Mouse (Mus musculus) v-Abl transformed pro-B cells (cell line): ENCODE data around the gene Daam2.

Experiments
- in situ Hi-C, 2 experiments: fragments of 400-800 bp; cut with MboI; formaldehyde crosslinking; loops; one replicate each; pipeline ENCODE4 v1.15.1; 2025; ENCODE audit not compliant: unreplicated experiment in 2 of 2

The Daam2 gene

DNA sequence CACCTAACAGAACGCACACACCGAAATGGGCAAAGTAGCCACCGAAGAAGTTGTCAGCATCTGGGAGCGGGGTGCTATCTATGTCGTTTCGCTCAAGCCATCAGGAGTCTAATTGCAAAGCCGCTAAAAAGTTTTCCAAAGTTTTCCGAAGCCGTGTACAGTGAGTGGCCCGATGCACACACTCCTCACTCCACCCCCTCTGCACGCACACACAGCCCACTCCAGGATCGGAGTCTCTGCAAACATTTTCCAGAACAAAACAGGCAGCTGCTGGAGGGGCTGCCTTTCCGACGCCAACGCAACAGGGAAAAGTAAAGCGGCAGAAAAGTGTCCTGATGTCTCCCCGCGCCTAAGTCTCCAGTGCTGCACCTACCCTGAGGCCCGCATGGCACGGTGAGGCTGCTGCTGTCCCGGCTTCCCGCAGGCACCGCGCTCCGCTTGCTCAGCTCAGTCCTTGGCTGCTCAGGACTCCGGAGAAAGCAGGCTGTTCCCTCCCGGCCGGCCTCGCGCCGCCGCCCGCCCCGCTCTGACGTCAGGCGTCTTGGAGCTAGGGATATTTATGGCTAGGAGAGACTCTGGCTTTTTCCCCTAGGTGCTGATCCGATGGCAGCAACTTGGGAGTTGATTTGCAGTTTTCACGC lies at the start of gene Daam2:
Daam2 (minus strand) TSS at position 514 of the 641 bp plus-strand sequence.
- in situ Hi-C loops: no loop called here

DNA sequence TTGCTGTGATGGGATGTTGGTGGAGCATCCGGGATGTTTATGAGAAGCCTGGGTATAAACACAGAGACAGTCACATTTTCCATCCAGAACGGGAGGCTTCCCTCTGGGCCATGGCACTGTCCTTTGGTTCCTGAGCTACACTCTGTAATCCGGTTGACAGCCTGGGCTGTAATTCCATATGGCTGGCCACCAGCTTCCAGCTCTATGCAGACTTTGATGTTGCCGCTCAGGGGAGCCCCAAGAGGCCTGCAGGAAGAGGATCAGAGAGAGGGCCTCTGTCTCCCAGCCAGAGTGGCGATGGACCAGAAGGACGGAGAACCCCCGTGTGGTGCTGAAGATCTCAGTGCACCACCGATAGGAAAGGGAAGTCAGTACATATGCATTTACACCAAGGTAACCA lies 46.2 kb upstream of the Daam2 start:
- in situ Hi-C loops: no loop called here

DNA sequence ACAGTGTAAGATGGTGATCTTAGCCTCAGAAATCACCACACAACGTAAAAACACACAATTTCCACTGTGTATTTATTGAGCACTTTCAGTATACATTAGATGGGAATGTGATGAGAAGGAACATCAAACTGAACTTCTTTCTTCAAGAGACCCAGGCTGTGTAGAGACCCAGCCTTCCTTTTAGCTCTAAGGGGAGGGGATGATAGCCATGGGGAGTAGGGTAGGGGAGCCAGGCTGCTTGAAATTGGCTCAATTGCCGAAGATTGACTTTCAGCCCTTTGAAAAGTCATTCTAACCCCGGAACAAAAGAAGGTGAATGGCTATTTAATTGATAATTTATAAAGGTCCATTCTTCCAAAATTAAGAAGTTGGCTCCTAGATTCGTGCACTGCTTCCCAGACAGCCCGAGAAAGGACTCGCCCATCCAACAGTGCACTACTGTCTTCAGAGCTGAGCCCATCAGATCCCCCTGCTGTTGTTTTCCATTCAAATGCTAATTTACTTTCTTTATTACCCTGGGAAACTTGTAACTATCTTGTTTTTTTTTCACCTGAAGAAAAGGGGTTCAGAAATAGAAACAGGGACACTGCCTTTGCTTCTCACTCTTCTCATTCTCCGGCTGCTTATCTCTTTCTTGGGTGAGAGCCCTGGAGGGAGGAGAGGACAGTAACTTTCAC lies 43.3 kb upstream of the Daam2 start:
- in situ Hi-C loops: no loop called here

DNA sequence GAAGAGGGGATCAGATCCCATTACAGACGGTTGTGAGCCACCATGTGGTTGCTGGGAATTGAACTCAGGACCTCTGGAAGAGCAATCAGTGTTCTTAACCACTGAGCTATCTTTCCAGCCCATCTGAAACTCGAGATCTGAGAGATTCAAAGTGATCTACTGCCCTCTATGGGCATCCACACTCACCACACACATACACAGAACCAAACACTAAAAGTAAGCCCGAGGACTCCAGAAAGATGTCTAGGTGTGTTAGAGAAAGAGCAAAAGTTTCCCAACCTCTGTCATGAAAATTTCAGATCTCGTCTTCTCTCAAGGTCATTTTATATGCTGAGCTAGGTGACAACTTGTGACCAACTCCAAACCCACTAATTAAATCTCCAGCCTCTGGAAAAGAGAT lies 41.3 kb upstream of the Daam2 start:
- in situ Hi-C loops: no loop called here

DNA sequence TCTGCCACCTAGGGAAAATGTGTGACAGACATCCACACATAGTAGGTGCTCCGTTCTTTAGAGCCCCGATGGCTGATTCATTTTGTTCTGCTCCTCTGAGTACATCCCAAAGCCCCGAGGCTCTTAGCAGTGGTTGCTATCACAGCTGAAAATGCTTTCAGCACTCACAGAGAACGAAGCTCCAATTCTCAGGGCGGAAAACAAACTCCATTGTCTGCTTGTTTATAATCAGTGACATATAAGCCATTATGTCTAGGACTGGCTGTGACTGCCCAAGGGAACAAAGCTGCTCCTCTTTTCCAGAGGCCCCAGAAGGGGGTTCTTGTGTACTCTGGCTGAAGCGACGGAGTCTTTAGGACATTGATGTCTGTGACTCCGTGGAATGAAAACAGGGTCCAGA lies 25.9 kb upstream of the Daam2 start:
- in situ Hi-C loops: no loop called here

DNA sequence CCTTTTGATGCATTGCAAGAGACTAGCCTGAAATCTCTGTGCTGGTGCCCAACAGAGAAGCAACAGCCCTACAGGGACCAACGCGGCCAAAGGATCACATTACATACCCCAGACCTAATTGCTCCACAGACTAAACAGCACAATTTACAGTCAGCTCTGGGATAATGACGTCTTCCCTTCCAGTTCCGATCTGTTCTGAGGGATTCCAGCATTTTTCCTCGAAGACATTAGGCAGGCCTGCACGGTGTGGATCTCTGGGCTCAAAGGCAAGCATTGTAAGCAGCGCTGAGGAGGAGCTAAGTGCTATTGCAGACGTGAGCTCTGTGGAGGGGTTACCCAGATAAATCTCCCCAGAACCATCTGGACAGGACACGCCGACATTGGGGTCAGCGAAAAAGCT lies 18.3 kb upstream of the Daam2 start:
- in situ Hi-C loops: no loop called here

DNA sequence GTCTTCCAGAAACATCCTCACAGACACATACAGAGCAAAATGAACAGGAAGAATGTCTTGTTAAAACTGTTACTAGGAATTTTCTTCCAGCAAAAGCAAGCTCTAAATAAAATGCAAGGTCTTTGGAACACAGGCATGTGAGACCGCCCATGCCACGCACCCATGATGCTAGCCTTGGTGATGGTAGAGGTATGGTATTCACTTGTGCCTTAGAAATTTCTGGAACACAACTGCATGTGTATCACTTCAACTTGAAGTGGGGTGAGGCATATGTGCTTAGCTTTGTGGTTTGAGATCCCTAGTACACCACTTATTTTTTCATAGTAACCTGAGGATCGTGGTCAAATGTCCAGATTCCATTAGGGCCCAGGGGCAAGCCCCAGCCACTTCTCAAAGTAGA lies 13.2 kb upstream of the Daam2 start:
- in situ Hi-C loops: no loop called here

DNA sequence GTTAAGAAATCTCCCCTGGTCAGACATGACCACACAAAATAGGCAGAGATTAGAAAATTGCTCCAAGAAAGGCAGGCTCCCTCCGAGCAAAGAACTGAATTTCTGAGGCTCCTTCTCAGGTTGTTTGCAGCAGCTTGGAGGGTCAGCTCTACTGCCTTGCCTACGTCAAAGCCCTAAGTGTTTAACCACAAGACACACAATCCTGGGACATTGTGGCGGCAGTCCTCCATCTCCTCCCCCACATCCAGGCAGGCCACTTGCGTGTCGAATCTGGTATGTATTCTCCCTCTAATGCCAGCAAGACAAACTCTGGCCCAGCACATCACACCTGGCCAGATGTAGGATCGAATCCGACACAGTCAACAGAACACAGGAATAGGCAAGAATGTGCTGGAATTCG lies 4.6 kb upstream of the Daam2 start:
- in situ Hi-C loops: no loop called here

DNA sequence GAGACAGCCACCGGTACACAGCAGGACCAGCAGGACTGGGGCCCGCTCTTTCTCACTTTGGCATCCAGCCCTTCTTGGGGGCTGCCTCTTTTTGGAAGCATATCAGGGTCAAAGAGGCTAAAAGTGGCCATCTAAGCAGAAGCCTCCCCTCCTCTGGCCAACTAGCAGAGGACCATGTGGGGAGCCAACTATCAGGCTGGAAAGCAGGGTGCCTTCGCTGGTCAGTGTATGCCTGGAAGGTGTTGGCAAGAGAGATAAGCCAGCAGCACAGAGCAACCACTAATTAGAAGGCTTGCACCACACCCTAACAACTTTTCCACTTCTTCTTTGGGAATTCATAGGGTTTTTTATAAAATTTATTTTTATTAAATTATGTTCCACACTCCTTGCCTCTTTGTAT lies 346 bp upstream of the Daam2 start:
- in situ Hi-C loops: no loop called here

DNA sequence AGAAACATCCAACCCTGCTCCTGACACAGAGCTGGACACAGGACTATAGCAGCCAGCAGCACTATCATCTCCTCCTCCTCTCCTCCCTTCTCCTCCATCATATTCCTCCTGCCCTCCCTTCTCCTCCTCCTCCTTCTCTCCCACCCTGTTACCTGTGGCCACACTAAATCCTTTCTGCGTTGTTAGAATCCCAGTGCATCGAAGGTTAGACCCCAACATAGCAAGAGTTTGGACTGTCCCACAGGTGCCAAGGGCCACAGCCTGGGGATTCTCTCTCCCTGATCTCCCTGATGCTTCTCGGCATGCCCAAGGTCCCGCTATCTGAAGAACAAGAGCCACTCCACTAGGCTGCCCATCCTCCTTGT lies 745 bp downstream of the Daam2 start:
- in situ Hi-C loops: no loop called here

DNA sequence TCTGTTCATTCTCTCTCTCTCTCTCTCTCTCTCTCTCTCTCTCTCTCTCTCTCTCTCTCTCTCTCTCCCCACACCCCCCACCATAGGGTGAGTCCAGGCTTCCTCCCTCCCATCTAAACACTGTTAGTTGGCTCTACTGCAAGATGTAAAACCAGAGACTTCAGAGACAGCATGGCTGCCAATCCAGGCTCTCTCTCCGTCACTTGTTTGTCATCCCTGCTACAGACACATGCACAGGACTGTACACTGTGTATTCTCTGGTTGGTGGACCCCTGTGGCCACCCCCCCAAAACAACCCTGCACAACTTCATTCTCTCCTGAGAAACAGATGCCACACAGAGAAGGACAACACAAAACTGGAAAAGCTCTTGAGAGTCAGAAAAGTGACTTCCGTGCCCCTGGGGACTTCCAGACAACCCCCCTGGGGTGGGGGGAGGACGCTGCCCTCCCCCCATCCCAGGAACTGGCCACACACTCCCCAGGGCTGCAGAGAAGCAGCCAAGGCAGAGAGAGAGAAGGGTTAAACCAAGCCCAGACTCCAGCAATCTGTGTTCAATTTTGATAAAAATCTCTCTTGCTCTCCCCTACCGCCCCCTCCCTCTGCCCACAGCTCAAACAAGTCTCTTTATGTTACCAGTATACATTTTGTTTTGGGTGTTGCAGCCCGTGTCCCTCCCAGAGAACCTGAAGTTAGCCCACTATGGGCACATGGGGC lies 1.3 kb downstream of the Daam2 start:
- in situ Hi-C loops: no loop called here

DNA sequence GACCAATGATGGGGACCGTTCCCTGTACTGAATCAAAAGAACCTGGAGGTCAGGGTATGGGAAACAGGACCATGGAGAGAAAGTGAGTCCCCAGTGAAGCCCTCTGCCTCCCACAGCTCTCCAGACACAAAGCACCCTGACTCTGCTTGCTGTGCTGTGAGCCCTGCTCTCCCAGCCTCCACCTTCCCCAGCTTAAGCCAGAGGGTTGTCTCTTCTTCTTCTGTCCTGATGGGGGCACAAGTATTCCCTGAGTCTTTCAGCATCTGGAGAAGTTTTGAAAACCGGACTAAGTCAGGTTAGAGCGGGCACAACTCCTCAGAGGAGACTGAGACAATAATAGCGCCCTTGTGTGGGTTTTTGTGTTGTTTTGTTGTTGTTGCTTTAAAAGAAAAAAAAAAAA lies 2.2 kb downstream of the Daam2 start:
- in situ Hi-C loops: no loop called here

DNA sequence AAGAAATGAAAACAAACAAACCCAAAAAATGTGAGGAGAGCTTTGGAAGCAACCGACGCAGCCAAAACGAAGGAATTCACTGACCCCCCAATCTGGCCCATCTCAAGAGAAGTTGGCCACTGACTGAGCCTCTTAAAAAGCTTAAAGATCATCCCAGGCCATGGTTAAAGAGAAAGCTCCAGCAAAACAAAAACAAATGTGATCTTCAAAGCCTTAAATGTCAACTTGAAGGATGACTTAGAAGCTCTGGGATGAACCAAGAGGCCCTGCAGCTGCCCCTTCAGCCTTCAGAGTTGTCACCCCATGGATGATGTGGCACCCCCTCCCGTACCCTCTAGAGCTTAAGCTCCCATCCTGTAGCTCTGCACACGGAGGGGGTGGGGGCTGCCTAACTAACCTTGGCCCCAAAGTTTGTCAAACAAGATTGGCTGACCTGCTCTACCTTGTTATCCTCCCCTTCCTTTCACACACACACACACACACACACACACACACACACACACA lies 4.3 kb downstream of the Daam2 start:
- in situ Hi-C loops: no loop called here

DNA sequence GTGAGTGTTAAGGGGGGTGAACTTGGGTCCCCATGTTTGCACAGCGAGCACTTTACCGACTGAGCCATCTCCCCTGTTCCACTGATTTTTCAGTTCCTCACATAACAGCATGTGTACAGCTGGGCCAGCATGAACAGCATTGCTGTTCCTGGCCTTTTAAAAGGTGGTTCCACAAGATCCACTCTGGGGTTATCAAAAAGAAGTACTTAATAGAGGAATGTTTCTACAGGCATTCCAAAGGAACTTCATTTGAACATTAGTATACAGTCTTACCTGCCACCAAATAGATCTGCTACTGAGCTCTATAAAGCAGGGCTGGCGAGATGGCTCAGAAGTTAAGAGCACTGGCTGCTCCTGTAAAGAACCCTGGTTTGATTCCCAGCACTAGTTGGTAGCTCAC lies 8.0 kb downstream of the Daam2 start:
- in situ Hi-C loops: no loop called here

DNA sequence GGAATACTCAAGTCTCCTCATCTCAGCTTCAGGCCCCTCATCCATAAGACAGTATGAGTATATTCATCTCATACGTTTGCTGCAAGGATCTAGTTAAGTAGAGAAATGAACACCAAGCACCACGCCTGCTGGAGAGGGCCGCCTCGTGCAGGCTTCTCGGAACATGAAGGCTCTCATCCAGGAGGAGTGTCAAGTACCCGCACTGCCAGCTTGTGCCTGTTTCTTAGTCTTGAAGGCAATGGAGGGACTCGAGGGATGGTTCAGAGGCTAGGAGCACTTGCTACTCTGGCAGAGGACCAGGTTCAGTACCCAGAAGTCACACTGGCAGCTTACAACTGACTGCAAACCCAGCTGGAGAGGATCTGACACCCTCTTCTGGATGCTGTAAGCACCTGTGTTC lies 12.2 kb downstream of the Daam2 start:
- in situ Hi-C loops: no loop called here

DNA sequence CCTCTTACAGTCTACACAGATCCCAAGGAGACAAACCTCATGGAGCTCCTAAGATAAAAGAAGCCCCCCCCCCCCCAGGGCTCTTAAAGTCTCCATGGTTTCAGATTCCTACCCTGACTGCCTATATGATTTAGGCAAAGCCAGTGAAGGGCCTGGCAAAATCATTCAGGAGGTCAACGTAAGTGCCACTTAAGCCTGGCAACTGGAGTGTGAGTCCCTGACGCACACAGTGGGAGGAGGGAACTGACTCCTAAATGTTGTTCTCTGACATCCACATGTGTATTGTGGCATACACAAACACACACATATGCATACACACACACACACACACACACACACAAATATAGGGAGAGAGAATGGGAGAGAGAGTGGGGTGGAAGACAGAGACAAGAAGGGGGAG lies 12.7 kb downstream of the Daam2 start:
- in situ Hi-C loops: no loop called here

DNA sequence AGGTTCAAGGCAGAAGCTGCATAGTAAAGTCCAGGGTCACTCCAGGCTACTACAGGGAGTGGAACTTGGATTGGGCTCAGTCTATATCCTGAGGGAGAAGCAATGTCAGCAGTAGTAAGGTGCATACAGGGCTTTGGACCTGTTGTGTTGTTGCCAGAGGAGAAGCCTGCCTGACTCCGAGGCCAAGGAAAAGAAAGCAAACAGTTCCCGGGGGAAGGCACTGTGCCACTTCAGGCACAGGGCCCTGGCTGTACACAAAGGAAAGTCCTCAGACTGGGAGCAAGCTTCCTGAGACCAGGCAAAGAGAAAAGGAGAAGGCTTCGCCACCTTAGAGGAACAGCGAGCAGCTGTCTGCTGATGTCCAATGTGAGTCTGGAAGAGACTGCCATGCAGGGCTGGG lies 18.1 kb downstream of the Daam2 start:
- in situ Hi-C loops: no loop called here

DNA sequence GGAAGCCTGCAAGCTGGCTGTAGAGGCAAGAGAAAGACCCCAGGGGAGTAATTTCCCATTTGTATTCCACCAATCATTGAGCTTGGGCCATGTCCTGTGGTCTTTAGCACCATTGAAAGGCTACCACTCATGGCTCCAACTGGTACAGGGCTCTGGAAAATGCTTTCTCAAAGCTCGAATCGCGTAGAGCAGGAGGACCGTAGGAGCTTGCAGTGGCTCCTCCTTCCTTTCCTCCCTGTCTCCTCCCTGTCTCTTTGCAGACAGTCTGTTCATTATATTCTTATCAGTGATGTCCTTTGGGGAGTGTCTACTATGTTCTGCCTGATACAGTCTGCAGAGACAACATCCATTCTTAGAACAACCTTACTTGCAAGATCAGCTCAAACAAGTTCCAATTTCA lies 18.7 kb downstream of the Daam2 start:
- in situ Hi-C loops: no loop called here

DNA sequence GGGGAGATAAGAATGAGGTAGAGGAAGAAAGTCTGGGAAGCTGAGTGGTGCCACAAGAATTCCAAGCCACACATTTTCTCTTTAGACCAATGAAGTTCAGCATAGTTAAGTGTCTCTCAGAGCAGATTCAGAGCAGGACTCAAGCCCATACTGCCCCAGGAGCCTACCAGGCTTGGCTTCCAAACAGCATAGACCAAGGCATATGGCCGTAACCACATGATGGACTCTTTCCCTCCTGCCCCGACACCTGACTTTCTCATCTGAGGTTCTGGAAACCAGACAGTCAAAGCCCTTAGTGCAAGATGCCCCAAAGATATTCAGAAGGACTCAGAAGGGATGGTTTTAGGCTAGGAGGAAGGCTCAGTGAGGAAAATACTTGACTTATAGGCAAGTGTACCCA lies 19.6 kb downstream of the Daam2 start:
- in situ Hi-C loops: no loop called here

DNA sequence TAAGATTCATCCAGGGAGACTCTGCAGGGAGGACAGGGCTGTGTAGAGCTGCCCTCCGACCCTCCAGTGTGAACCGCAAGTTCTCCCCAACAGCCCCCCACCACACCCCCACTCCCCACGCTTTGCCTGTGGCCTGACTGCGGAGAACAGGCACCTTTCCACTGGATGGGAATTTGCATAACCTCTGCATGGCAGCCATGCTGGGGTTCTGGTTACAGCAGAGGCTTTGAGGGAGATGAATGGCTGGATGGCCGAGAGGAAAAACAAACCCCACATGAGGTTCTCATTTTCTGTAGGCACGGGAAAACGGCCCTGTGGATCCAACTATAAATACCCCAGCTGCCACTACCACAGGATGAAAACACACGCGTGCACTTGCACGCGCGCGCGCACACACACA lies 23.4 kb downstream of the Daam2 start:
- in situ Hi-C loops: no loop called here

DNA sequence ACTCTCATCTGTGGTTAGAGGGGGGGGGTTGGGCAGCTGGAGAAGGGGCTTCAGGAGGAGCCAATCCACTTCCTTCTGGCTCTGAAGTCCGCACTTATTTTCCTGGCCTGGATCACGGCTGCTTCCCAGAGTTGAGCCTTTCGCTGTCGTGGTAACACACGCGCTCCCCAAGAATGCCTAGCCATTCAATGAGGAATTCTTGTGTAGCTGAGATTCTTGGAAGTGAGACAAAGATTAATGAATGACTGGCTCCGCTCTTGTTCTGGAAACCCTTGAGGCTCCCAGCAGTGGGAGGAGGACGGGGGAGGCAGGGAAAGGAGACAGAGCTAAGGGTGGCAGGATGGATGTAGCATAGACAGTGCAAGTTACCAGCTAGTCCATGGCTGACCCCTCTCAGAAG lies 24.9 kb downstream of the Daam2 start:
- in situ Hi-C loops: no loop called here

DNA sequence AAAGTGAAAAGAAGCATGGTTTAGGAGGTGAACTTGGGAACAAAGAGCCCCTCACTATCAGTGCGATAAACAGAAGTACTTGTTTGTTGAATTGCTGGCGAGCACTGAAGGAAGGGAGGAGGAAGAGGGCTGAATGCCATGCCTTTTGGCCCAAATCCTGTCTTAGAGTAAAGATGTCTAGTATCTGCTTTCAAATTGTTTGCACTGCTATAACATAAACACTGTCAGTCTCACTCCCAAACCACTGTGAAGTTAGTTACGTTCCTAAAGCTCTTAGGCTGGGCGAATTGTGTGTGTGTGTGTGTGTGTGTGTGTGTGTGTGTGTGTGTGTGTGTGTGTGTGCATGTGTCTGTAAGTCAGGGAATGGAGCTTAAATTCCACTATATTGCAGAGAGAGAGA lies 28.6 kb downstream of the Daam2 start:
- in situ Hi-C loops: no loop called here
